Mouse (Mus musculus) liver, embryonic 14.5 days (tissue): ENCODE measurements at regions not wholly inside any gene's neighbourhood (a gene's known extent, or its start where the extent isn't known, plus 50 kb on each side); places are given as distances from the start of the nearest gene placed in this dataset.

Experiments used
- CTCF ChIP-seq: IDR thresholded peaks from 2 replicates; pipeline ENCODE4 v1.5.1; 2016; ENCODE audit warnings: antibody characterized with exemption, low read depth, control low read depth
- EP300 ChIP-seq: IDR thresholded peaks from 2 replicates; pipeline ENCODE4 v1.6.1; 2016; ENCODE audit warnings: antibody characterized with exemption, low read depth

- no peak for TF ChIP-seq CTCF
- TF ChIP-seq EP300: no peak
Observed at GRCm38 (mm10) chr12:25294179-25295025, 197.5 kb upstream of the Id2 start.
